Mouse (Mus musculus): ENCODE results near the gene Bdkrb1. TPM values are rescaled to one million over a fixed set of nuclear protein-coding genes. Genes with fewer than 3 reads are reported as not detected.

Gene Bdkrb1
- 0.26 and 0.37 TPM in 2 replicates for polyA plus RNA-seq (2015; fragmentation: Nextera tagmentation; extraction: Ambion mirVana)

- Histone ChIP-seq H3K9me3 (ENCODE audit: low read length) (no peaks in the 10 kb centered on the region), H3K27me3 (replicated peaks; ENCODE audit: insufficient read depth, low read length) (no peaks in the 10 kb centered on the region), H3K4me1 (ENCODE audit: insufficient read depth, low read depth, low read length) (no peaks in the 10 kb centered on the region), H3K27ac (ENCODE audit: low read length) (no peak within 1 kb of the TSS), H3K9ac (replicated peaks; ENCODE audit: low read depth) (no peak within 1 kb of the TSS), H3K4me2 (replicated peaks; ENCODE audit: low read depth, low read length) (no peak within 1 kb of the TSS), H3K36me3 (ENCODE audit: insufficient read depth, low read length) (no peaks in the 10 kb centered on the region), H3K4me3 (ENCODE audit: low read depth, low read length) (no peak within 1 kb of the TSS)
- 84% methylated on average over 11 of the region's 11 CpGs for WGBS
- ATAC-seq (no peak), DNase-seq (ENCODE audit: low spot score) (no peak)
- TF ChIP-seq EP300 (IDR thresholded peaks at IDR 0.05): no peak
- no peak for TF ChIP-seq CTCF (IDR thresholded peaks at IDR 0.05)
These were observed at the start of gene Bdkrb1 for GRCm38 (mm10) chr12:105602581-105603210. Gene Bdkrb1, plus strand, starts transcription at chr12:105603085.

DNA sequence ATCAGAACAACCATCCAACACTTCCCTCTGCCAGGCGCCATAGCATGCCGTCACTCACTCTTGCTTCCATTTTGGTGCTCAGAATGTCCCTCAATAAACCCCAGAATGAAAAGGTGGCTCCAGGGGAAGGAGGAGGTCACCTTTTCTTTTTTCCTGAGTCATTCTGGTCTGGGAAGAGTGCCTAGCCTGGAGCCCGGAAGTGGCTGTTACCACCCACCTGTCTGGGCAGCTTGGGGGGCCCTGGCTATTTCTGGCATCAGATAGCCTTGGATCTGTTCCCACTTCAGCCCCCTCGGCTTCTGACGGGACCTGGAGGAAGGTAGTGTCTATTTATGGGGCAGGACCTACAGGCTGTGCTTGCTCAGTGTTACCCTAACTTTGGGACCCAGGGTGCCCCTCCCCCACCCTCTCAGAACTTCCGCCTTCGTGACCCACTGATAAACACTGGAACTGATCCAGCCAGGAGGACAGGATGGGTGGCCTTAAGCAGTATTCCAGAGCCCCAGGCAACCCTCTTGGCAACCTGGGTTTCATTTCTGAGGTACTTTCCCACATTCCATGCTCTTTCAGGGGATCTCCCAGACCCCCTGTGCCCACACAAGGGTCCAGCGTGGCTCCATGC lies 48.6 kb upstream of the Bdkrb1 start:
- H3K9ac ChIP-seq (replicated peaks; ENCODE audit: low read depth): no peak overlapping the region
- H3K4me1 ChIP-seq (ENCODE audit: insufficient read depth, low read depth, low read length): peaks cover 10% of the 10 kb centered on the region; the same call in 1 of the 2 replicates
- no peaks in the 10 kb centered on the region for H3K9me3 ChIP-seq (ENCODE audit: low read length)
- H3K27ac ChIP-seq (ENCODE audit: low read length): no peak overlapping the region
- no peak overlapping the region for H3K4me3 ChIP-seq (ENCODE audit: low read depth, low read length)
- TF ChIP-seq CTCF (IDR thresholded peaks at IDR 0.05): no peak
- peak; percentile 66; the same call in 1 of the 2 replicates for TF ChIP-seq EP300 (IDR thresholded peaks at IDR 0.05)
- WGBS: 36% methylated on average over 8 of the region's 8 CpGs
- H3K4me2 ChIP-seq (replicated peaks; ENCODE audit: low read depth, low read length): no peak overlapping the region
- DNase-seq (ENCODE audit: low spot score) (peak; percentile 15), ATAC-seq (peak; percentile 43; the same call in 1 of the 2 replicates)
- H3K27me3 ChIP-seq (replicated peaks; ENCODE audit: insufficient read depth, low read length): no peaks in the 10 kb centered on the region
- no peaks in the 10 kb centered on the region for H3K36me3 ChIP-seq (ENCODE audit: insufficient read depth, low read length)

GRCm38 (mm10) chr12:105555172-105555571 lies 47.7 kb upstream of the Bdkrb1 start:
- no peaks in the 10 kb centered on the region for H3K27me3 ChIP-seq (replicated peaks; ENCODE audit: insufficient read depth, low read length)
- no peak overlapping the region for H3K4me3 ChIP-seq (ENCODE audit: low read depth, low read length)
- H3K9me3 ChIP-seq (ENCODE audit: low read length): no peaks in the 10 kb centered on the region
- H3K9ac ChIP-seq (replicated peaks; ENCODE audit: low read depth): no peak overlapping the region
- ATAC-seq (peak; percentile 45), DNase-seq (ENCODE audit: low spot score) (peak; percentile 44)
- H3K27ac ChIP-seq (ENCODE audit: low read length): no peak overlapping the region
- no peak overlapping the region for H3K4me2 ChIP-seq (replicated peaks; ENCODE audit: low read depth, low read length)
- peaks cover 10% of the 10 kb centered on the region; the same call in 1 of the 2 replicates for H3K4me1 ChIP-seq (ENCODE audit: insufficient read depth, low read depth, low read length)
- no peak for TF ChIP-seq EP300 (IDR thresholded peaks at IDR 0.05)
- no peak for TF ChIP-seq CTCF (IDR thresholded peaks at IDR 0.05)
- WGBS: 49% methylated on average over 5 of the region's 5 CpGs
- no peaks in the 10 kb centered on the region for H3K36me3 ChIP-seq (ENCODE audit: insufficient read depth, low read length)

DNA sequence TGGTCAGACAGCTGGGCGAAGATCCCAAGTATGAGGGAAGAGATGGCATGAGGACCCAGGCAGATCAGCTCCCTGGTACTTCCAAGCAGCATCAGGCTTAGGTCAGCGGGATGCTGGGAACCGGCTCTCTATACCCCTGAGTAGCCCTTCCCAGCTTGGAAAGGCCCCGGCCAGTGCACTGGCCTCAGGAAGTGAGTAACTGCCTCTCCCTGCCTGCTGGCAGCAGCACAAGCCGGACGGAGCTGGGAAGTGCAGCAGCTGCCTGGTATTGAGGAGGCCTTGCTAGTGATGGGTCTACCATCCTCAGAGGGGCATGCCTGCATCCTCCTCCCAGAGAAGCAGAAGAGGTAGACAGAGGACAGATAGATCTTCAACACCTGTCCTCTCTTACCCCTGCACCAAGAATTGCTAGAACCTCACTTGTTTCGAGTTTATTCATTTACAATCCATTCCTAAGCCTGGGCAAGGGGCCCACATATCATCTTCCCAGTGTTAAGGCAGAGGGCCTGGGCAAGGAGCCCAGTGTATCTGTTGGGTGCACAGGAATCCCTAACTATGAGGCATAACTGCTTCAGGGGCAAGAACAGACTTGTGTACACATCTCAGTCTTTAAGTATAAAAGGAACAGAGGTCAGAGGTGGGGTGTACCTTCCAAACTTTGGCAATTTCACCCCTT lies 45.5 kb upstream of the Bdkrb1 start:
- ATAC-seq: peak; percentile 80
- Histone ChIP-seq H3K4me2 (replicated peaks; ENCODE audit: low read depth, low read length) (no peak overlapping the region), H3K9ac (replicated peaks; ENCODE audit: low read depth) (no peak overlapping the region), H3K9me3 (ENCODE audit: low read length) (no peaks in the 10 kb centered on the region), H3K36me3 (ENCODE audit: insufficient read depth, low read length) (no peaks in the 10 kb centered on the region), H3K4me1 (ENCODE audit: insufficient read depth, low read depth, low read length) (peaks cover 10% of the 10 kb centered on the region; the same call in 1 of the 2 replicates), H3K27me3 (replicated peaks; ENCODE audit: insufficient read depth, low read length) (0 out of 2 replicates have a peak, but pooled peaks cover 6% of the 10 kb centered on the region), H3K4me3 (ENCODE audit: low read depth, low read length) (no peak overlapping the region), H3K27ac (ENCODE audit: low read length) (peak overlapping the region; percentile 71)
- 51% methylated on average over 7 of the region's 7 CpGs for WGBS
- peak; percentile 50 for DNase-seq (ENCODE audit: low spot score)
- TF ChIP-seq CTCF (IDR thresholded peaks at IDR 0.05): peak; percentile 31
- TF ChIP-seq EP300 (IDR thresholded peaks at IDR 0.05): no peak

GRCm38 (mm10) chr12:105561007-105561534 lies 41.8 kb upstream of the Bdkrb1 start:
- H3K4me2 ChIP-seq (replicated peaks; ENCODE audit: low read depth, low read length): no peak overlapping the region
- H3K9ac ChIP-seq (replicated peaks; ENCODE audit: low read depth): no peak overlapping the region
- no peaks in the 10 kb centered on the region for H3K9me3 ChIP-seq (ENCODE audit: low read length)
- no peak for DNase-seq (ENCODE audit: low spot score)
- H3K27ac ChIP-seq (ENCODE audit: low read length): no peak overlapping the region
- H3K36me3 ChIP-seq (ENCODE audit: insufficient read depth, low read length): no peaks in the 10 kb centered on the region
- no peak for ATAC-seq
- H3K4me3 ChIP-seq (ENCODE audit: low read depth, low read length): no peak overlapping the region
- H3K27me3 ChIP-seq (replicated peaks; ENCODE audit: insufficient read depth, low read length): peaks cover 17% of the 10 kb centered on the region; the same call in 1 of the 2 replicates
- WGBS: 44% methylated on average over 8 of the region's 8 CpGs
- H3K4me1 ChIP-seq (ENCODE audit: insufficient read depth, low read depth, low read length): no peaks in the 10 kb centered on the region
- TF ChIP-seq CTCF (IDR thresholded peaks at IDR 0.05) (no peak), EP300 (IDR thresholded peaks at IDR 0.05) (no peak)

Data from lung, postnatal 0 days (tissue).